Mouse (Mus musculus): ENCODE measurements around the gene Adgre5. TPM values are rescaled to one million over a fixed set of nuclear protein-coding genes. Genes with fewer than 3 reads are reported as not detected.

Adgre5 gene
- polyA plus RNA-seq, 1 experiment from 2014 or later, result 18.3 TPM

DNA sequence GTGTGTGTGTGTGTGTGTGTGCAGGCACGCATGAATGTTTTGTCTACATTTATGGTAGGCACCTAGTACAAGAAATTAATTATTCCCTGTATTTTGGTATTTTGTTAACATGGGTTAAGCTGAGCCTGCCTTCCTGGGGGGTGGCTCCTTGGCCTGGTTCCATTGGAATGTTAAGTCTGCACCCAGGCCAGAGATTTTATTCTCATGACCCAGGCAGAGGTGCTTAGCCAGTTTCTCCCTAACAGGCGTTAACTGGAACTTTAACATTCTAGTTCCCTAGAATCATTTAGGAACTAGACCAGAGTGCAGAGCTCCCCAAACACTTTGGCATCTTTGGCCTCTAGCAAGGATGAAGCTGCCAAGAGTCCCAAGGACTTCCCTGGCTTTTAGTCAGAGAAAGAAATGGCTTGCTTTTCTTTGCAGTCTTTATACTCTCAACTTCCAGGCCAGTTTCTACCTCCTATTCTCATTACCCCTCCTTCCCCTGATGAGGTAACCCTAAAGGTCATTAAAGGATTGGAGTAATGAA is 18.2 kb upstream of the Adgre5 start:
- Histone ChIP-seq H3K4me3 (ENCODE audit: low read depth, low read length) (no peak overlapping the region), H3K27ac (ENCODE audit: low read length) (no peak overlapping the region), H3K9ac (ENCODE audit: low read depth, low read length) (no peak overlapping the region), H3K27me3 (ENCODE audit: control insufficient read depth, insufficient read depth, low read depth, low read length) (no peaks in the 10 kb centered on the region), H3K4me2 (ENCODE audit: low read depth, low read length) (no peak overlapping the region), H3K36me3 (ENCODE audit: control insufficient read depth, insufficient read depth) (no peaks in the 10 kb centered on the region), H3K4me1 (ENCODE audit: control insufficient read depth, low read depth, low read length) (no peaks in the 10 kb centered on the region), H3K9me3 (replicated peaks; ENCODE audit: control insufficient read depth, low read length) (no peaks in the 10 kb centered on the region)
- no peak for ATAC-seq (ENCODE audit: low read depth)
- WGBS (ENCODE audit: insufficient replicate concordance), result 58% methylated on average over 2 of the region's 2 CpGs

DNA sequence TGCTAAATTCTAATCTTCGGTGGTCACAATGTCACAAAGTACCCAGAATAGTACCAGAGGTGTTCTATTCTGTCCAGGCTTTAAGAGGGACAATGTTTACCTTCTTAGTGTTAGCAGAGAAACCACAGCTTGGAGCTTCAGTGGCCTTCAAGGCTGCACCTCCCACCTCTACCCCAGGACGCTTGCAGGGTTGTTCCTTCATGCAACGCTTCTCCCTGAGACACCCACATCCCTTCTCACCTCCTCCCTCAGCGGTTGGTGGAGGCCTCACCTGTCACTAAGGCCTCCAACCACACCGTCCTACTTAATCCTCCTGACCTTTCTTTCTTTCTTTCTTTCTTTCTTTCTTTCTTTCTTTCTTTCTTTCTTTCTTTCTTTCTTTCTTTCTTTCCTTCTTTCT is 17.2 kb upstream of the Adgre5 start:
- H3K4me2 ChIP-seq (ENCODE audit: low read depth, low read length), result no peak overlapping the region
- no peak overlapping the region for H3K9ac ChIP-seq (ENCODE audit: low read depth, low read length)
- no peaks in the 10 kb centered on the region for H3K9me3 ChIP-seq (replicated peaks; ENCODE audit: control insufficient read depth, low read length)
- H3K27ac ChIP-seq (ENCODE audit: low read length), result no peak overlapping the region
- H3K36me3 ChIP-seq (ENCODE audit: control insufficient read depth, insufficient read depth), result no peaks in the 10 kb centered on the region
- H3K4me1 ChIP-seq (ENCODE audit: control insufficient read depth, low read depth, low read length), result no peaks in the 10 kb centered on the region
- ATAC-seq (ENCODE audit: low read depth), result no peak
- no peak overlapping the region for H3K4me3 ChIP-seq (ENCODE audit: low read depth, low read length)
- WGBS (ENCODE audit: insufficient replicate concordance), result 48% methylated on average over 5 of the region's 5 CpGs
- H3K27me3 ChIP-seq (ENCODE audit: control insufficient read depth, insufficient read depth, low read depth, low read length), result no peaks in the 10 kb centered on the region

DNA sequence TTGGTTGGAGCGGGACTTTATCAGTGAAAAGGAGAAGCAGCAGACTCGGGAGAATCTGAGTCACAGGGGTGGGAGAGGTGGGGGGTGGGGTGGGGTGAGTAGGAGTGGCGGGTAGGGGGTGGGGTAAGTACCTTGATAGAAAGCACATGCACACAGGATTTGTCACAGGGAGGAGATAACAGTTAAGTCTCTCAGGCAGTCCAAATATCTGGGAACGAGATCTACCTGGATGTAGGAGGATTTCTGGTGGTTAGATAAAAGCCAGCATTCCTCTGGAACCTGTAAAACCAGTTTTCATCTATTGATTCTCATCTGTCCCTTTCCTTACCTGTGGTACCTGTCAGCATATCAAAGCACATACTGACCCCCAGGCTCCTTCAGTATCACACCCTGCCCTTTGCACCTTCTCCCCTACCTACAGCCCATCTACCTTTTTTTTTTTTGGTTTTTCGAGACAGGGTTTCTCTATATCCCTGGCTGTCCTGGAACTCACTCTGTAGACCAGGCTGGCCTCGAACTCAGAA is 16.0 kb upstream of the Adgre5 start:
- Histone ChIP-seq H3K9me3 (replicated peaks; ENCODE audit: control insufficient read depth, low read length) (no peaks in the 10 kb centered on the region), H3K4me1 (ENCODE audit: control insufficient read depth, low read depth, low read length) (no peaks in the 10 kb centered on the region), H3K4me3 (ENCODE audit: low read depth, low read length) (no peak overlapping the region), H3K27ac (ENCODE audit: low read length) (no peak overlapping the region), H3K36me3 (ENCODE audit: control insufficient read depth, insufficient read depth) (no peaks in the 10 kb centered on the region), H3K9ac (ENCODE audit: low read depth, low read length) (no peak overlapping the region), H3K27me3 (ENCODE audit: control insufficient read depth, insufficient read depth, low read depth, low read length) (no peaks in the 10 kb centered on the region), H3K4me2 (ENCODE audit: low read depth, low read length) (no peak overlapping the region)
- ATAC-seq (ENCODE audit: low read depth), result no peak
- 45% methylated on average over 6 of the region's 6 CpGs for WGBS (ENCODE audit: insufficient replicate concordance)

DNA sequence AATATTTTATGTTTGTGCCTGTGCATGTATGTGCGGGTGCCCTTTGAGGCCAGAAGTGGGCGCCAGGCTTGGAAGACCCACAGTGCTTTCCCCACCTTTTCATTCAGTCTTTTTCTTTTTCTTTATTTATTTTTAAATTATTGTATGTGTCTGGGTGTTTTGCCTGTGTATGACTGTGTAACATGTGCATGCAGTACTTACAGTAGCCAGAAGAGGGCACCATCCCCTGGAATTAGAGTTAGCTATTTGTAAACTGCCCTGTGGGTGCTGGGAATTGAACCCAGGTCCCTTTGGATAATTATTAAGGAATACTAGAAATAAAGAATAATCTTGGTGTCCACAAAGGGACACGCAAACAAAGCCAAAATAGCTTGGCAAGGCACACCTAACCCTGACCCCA is 15.1 kb upstream of the Adgre5 start:
- Histone ChIP-seq H3K27ac (ENCODE audit: low read length) (no peak overlapping the region), H3K9ac (ENCODE audit: low read depth, low read length) (no peak overlapping the region), H3K4me1 (ENCODE audit: control insufficient read depth, low read depth, low read length) (no peaks in the 10 kb centered on the region), H3K27me3 (ENCODE audit: control insufficient read depth, insufficient read depth, low read depth, low read length) (no peaks in the 10 kb centered on the region), H3K4me3 (ENCODE audit: low read depth, low read length) (no peak overlapping the region), H3K4me2 (ENCODE audit: low read depth, low read length) (no peak overlapping the region), H3K9me3 (replicated peaks; ENCODE audit: control insufficient read depth, low read length) (no peaks in the 10 kb centered on the region), H3K36me3 (ENCODE audit: control insufficient read depth, insufficient read depth) (no peaks in the 10 kb centered on the region)
- ATAC-seq (ENCODE audit: low read depth), result no peak
- 77% methylated on average over 3 of the region's 3 CpGs for WGBS (ENCODE audit: insufficient replicate concordance)

DNA sequence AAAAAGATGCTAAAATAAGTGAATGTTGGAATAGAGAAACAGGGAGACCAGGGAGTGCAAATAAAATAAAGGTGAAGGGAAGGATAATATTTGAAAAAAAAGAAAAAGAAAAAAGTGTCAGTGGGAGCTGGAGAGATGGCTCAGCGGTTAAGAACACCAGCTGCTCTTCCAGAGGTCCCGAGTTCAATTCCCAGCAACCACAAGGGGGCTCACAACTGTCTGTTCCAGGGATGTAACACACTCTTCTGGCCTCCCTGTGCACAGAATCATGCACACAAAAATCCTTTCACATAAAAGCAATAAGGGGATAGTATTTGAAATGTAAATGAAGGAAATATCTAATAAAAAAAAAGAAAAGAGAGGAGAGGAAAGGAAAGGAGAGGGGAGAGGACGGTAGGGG is 13.0 kb upstream of the Adgre5 start:
- Histone ChIP-seq H3K9ac (ENCODE audit: low read depth, low read length) (no peak overlapping the region), H3K27ac (ENCODE audit: low read length) (no peak overlapping the region), H3K4me1 (ENCODE audit: control insufficient read depth, low read depth, low read length) (no peaks in the 10 kb centered on the region), H3K4me3 (ENCODE audit: low read depth, low read length) (no peak overlapping the region), H3K36me3 (ENCODE audit: control insufficient read depth, insufficient read depth) (no peaks in the 10 kb centered on the region), H3K4me2 (ENCODE audit: low read depth, low read length) (no peak overlapping the region), H3K27me3 (ENCODE audit: control insufficient read depth, insufficient read depth, low read depth, low read length) (no peaks in the 10 kb centered on the region; the same call in 1 of the 2 replicates), H3K9me3 (replicated peaks; ENCODE audit: control insufficient read depth, low read length) (no peaks in the 10 kb centered on the region)
- 50% methylated on average over 3 of the region's 3 CpGs for WGBS (ENCODE audit: insufficient replicate concordance)
- no peak for ATAC-seq (ENCODE audit: low read depth)

DNA sequence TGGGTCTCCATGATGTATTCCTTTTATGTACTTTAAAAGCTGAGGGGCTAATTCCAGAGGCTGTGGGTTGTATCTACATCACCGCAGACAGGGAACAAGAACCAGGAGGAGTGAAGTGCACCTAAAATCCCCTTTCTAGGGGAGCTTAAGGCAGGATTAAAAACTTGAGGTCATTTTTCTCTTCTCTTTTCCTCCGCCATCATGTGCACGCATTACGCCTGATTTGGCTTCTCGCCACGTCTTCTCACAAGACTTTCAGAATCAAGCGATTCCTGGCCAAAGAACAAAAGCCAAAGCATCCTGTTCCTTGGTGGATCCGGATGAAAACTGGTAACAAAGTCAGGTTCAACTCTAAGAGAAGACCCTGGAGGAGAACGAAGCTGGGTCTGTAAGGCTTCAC is 8.1 kb upstream of the Adgre5 start:
- H3K36me3 ChIP-seq (ENCODE audit: control insufficient read depth, insufficient read depth), result no peaks in the 10 kb centered on the region
- ATAC-seq (ENCODE audit: low read depth), result no peak
- no peaks in the 10 kb centered on the region for H3K9me3 ChIP-seq (replicated peaks; ENCODE audit: control insufficient read depth, low read length)
- H3K4me1 ChIP-seq (ENCODE audit: control insufficient read depth, low read depth, low read length), result peaks cover 5% of the 10 kb centered on the region; the same call in 1 of the 2 replicates
- H3K9ac ChIP-seq (ENCODE audit: low read depth, low read length), result no peak overlapping the region
- no peak overlapping the region for H3K27ac ChIP-seq (ENCODE audit: low read length)
- no peak overlapping the region for H3K4me3 ChIP-seq (ENCODE audit: low read depth, low read length)
- peaks cover 12% of the 10 kb centered on the region for H3K27me3 ChIP-seq (ENCODE audit: control insufficient read depth, insufficient read depth, low read depth, low read length)
- H3K4me2 ChIP-seq (ENCODE audit: low read depth, low read length), result no peak overlapping the region
- 68% methylated on average over 9 of the region's 9 CpGs for WGBS (ENCODE audit: insufficient replicate concordance)

DNA sequence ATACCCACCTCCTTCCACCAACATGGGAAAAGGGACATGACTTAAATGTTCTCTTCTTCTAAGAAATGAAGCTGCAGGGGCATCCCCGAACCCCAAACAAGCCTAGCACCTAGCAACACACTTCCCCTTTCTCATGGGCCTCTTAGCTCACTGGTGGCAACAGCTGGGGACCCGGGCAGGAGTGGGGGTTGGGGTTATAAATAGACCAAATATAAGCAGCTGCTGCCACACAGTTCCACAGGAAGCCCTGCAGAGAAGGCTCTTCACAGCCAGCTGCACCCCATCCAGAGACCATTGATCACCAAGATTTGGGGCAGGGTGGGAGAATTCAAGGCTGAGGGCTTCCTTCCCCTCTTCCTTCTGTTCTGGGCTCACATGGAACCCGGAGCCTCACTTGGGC is 7.6 kb upstream of the Adgre5 start:
- peak; percentile 47 for ATAC-seq (ENCODE audit: low read depth)
- H3K9me3 ChIP-seq (replicated peaks; ENCODE audit: control insufficient read depth, low read length), result no peaks in the 10 kb centered on the region
- H3K27me3 ChIP-seq (ENCODE audit: control insufficient read depth, insufficient read depth, low read depth, low read length), result peaks cover 12% of the 10 kb centered on the region
- no peak overlapping the region for H3K4me2 ChIP-seq (ENCODE audit: low read depth, low read length)
- no peak overlapping the region for H3K4me3 ChIP-seq (ENCODE audit: low read depth, low read length)
- H3K36me3 ChIP-seq (ENCODE audit: control insufficient read depth, insufficient read depth), result no peaks in the 10 kb centered on the region
- 27% methylated on average over 3 of the region's 3 CpGs for WGBS (ENCODE audit: insufficient replicate concordance)
- H3K27ac ChIP-seq (ENCODE audit: low read length), result no peak overlapping the region
- H3K9ac ChIP-seq (ENCODE audit: low read depth, low read length), result no peak overlapping the region
- peaks cover 5% of the 10 kb centered on the region; the same call in 1 of the 2 replicates for H3K4me1 ChIP-seq (ENCODE audit: control insufficient read depth, low read depth, low read length)

DNA sequence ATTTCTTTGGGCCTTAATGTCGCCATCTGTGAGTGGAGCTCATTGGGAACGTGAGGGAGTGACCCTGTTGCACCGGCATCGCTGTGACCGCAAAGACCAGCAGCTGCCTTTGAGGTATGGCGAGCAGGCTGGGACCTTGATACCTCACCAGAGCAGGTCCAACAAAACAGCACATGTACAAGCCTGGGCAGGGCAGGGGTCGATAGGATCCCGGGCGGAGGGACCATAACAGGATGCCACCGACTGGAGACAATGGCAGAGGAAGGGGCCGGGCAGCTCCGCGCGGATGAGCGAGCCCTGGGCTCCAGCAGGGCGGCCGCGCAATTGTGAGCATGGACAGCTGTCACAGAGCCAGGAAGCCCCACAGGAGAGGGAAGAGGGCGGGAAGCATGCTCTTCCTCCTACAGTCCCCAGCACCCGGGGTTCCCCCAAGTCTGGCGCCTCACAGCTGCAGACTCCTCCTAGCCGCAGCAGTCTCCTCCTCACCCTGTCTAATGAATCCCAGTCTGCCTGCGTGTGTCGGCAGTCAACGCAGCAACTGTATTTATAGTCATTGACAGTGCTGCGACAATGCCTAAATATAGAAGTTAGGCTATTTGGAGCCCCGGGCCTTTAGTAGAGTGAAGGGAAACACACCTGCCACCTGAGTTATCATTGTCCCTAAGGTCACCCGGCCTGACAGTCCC is 6.7 kb upstream of the Adgre5 start:
- H3K9ac ChIP-seq (ENCODE audit: low read depth, low read length), result peak overlapping the region; percentile 9; the same call in 1 of the 2 replicates
- H3K4me3 ChIP-seq (ENCODE audit: low read depth, low read length), result peak overlapping the region; percentile 33
- peak overlapping the region; percentile 31 for H3K27ac ChIP-seq (ENCODE audit: low read length)
- peak; percentile 72 for ATAC-seq (ENCODE audit: low read depth)
- peaks cover 5% of the 10 kb centered on the region; the same call in 1 of the 2 replicates for H3K4me1 ChIP-seq (ENCODE audit: control insufficient read depth, low read depth, low read length)
- no peaks in the 10 kb centered on the region for H3K9me3 ChIP-seq (replicated peaks; ENCODE audit: control insufficient read depth, low read length)
- peaks cover 12% of the 10 kb centered on the region for H3K27me3 ChIP-seq (ENCODE audit: control insufficient read depth, insufficient read depth, low read depth, low read length)
- H3K36me3 ChIP-seq (ENCODE audit: control insufficient read depth, insufficient read depth), result no peaks in the 10 kb centered on the region
- WGBS (ENCODE audit: insufficient replicate concordance), result 2% methylated on average over 28 of the region's 28 CpGs
- H3K4me2 ChIP-seq (ENCODE audit: low read depth, low read length), result peak overlapping the region; percentile 45

DNA sequence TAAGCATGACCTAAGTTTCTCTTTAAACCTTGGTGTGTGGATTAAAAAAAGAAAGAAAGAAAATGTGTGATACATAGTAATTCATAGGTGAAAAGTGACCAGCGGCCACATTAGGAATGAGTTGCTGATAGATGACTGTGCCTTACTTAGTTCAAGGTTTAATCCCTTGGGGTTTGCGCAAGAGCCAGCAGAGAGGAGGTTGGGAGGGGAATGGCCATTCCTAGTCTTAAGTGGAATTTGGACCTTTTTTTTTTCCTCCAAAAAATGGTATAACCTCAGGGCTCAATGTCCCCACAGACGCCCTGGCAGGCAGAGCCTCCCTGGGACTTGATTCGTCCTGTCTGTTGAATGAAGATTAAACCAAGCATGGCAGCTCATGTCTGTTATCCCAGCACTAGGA is 2.9 kb upstream of the Adgre5 start:
- Histone ChIP-seq H3K27me3 (ENCODE audit: control insufficient read depth, insufficient read depth, low read depth, low read length) (peaks cover 12% of the 10 kb centered on the region), H3K4me2 (ENCODE audit: low read depth, low read length) (no peak overlapping the region), H3K4me1 (ENCODE audit: control insufficient read depth, low read depth, low read length) (peaks cover 24% of the 10 kb centered on the region), H3K9ac (ENCODE audit: low read depth, low read length) (no peak overlapping the region), H3K36me3 (ENCODE audit: control insufficient read depth, insufficient read depth) (no peaks in the 10 kb centered on the region), H3K27ac (ENCODE audit: low read length) (no peak overlapping the region), H3K9me3 (replicated peaks; ENCODE audit: control insufficient read depth, low read length) (no peaks in the 10 kb centered on the region), H3K4me3 (ENCODE audit: low read depth, low read length) (no peak overlapping the region)
- ATAC-seq (ENCODE audit: low read depth), result no peak
- WGBS (ENCODE audit: insufficient replicate concordance), result 64% methylated on average over 4 of the region's 4 CpGs

All from liver, embryonic 16.5 days (tissue).